Mouse (Mus musculus) forebrain, embryonic 16.5 days (tissue): Measurements from ENCODE around the gene Tmem53. TPM values are rescaled to one million over a fixed set of nuclear protein-coding genes. Genes with fewer than 3 reads are reported as not detected.
A peak's percentile ranks its signal among the peaks of the same experiment; 100 is the strongest.

ENCODE experiments used
- ATAC-seq: fragments of 200-750 bp; cut with Nextera tagmentation; 2 replicates; pipeline ENCODE4 v1.8.0; 2017; ENCODE audit warnings: mild to moderate bottlenecking, moderate library complexity
- H3K27ac ChIP-seq: fragments of 300-500 bp; sonication (generic); 2 replicates; pipeline ENCODE4 v1.5.1; 2014; ENCODE audit warnings: low read length, control low read depth
- H3K27me3 ChIP-seq: fragments of 300-500 bp; sonication (generic); replicated peaks from 2 replicates; pipeline ENCODE4 v1.6.1; 2014; ENCODE audit warnings: low read length; ENCODE audit not compliant: control insufficient read depth, insufficient read depth
- H3K36me3 ChIP-seq: fragments of 300-500 bp; sonication (generic); 2 replicates; pipeline ENCODE4 v1.6.1; 2014; ENCODE audit not compliant: control insufficient read depth, insufficient read depth
- H3K4me1 ChIP-seq: fragments of 300-500 bp; sonication (generic); replicated peaks from 2 replicates; pipeline ENCODE4 v1.6.1; 2014; ENCODE audit warnings: low read length; ENCODE audit not compliant: control insufficient read depth, insufficient read depth
- H3K4me2 ChIP-seq: fragments of 300-500 bp; sonication (generic); 2 replicates; pipeline ENCODE4 v1.6.1; 2014; ENCODE audit warnings: mild to moderate bottlenecking, low read length, control low read depth
- H3K4me3 ChIP-seq: fragments of 300-500 bp; sonication (generic); replicated peaks from 2 replicates; pipeline ENCODE4 v1.5.1; 2014; ENCODE audit warnings: mild to moderate bottlenecking, low read length, control low read depth
- H3K9ac ChIP-seq: fragments of 300-500 bp; sonication (generic); replicated peaks from 2 replicates; pipeline ENCODE4 v1.6.1; 2014; ENCODE audit warnings: low read depth, low read length, control low read depth
- H3K9me3 ChIP-seq: fragments of 300-500 bp; sonication (generic); 2 replicates; pipeline ENCODE4 v1.6.1; 2016; ENCODE audit warnings: low read length; ENCODE audit not compliant: control insufficient read depth
- WGBS: fragments of 180-500 bp; shearing (Covaris S2); extraction: QIAGEN DNeasy Blood & Tissue Kit; methylation state at CpG from one replicate; pipeline ENCODE4 v1.1.7; 2014; 5-methylcytosine and 5-hydroxymethylcytosine counted together
- polyA plus RNA-seq: library from polyadenylated mRNA; unstranded; fragments of >200 nt; fragmentation: Nextera tagmentation; extraction: Ambion mirVana; gene quantifications from 2 replicates; pipeline ENCODE4 v1.2.1, GENCODE M21; 2015

Tmem53 gene
- polyA plus RNA-seq, 1 experiment from 2014 or later, result 5.3 TPM

GRCm38 (mm10) chr4:117276281-117276711 is 24.5 kb downstream of the Tmem53 start:
- Histone ChIP-seq H3K27me3 (no peaks in the 10 kb centered on the region), H3K9me3 (peaks cover 10% of the 10 kb centered on the region; the same call in 1 of the 2 replicates), H3K36me3 (peaks cover 41% of the 10 kb centered on the region), H3K4me1 (peaks cover 10% of the 10 kb centered on the region), H3K4me3 (no peak overlapping the region), H3K27ac (no peak overlapping the region), H3K9ac (no peak overlapping the region), H3K4me2 (no peak overlapping the region)
- WGBS, result 96% methylated on average over 17 of the region's 17 CpGs
- ATAC-seq, result no peak

GRCm38 (mm10) chr4:117277021-117277420 is 25.3 kb downstream of the Tmem53 start:
- H3K4me1 ChIP-seq, result peaks cover 13% of the 10 kb centered on the region
- H3K4me3 ChIP-seq, result no peak overlapping the region
- H3K36me3 ChIP-seq, result peaks cover 38% of the 10 kb centered on the region
- no peak for ATAC-seq
- H3K4me2 ChIP-seq, result no peak overlapping the region
- WGBS, result 92% methylated on average over 13 of the region's 13 CpGs
- no peaks in the 10 kb centered on the region for H3K27me3 ChIP-seq
- H3K9ac ChIP-seq, result no peak overlapping the region
- no peak overlapping the region for H3K27ac ChIP-seq
- H3K9me3 ChIP-seq, result peaks cover 10% of the 10 kb centered on the region; the same call in 1 of the 2 replicates

GRCm38 (mm10) chr4:117277687-117278086 is 25.9 kb downstream of the Tmem53 start:
- no peak overlapping the region for H3K4me2 ChIP-seq
- no peaks in the 10 kb centered on the region for H3K27me3 ChIP-seq
- H3K9me3 ChIP-seq, result peaks cover 10% of the 10 kb centered on the region; the same call in 1 of the 2 replicates
- H3K27ac ChIP-seq, result no peak overlapping the region
- peaks cover 37% of the 10 kb centered on the region for H3K36me3 ChIP-seq
- H3K4me1 ChIP-seq, result peaks cover 13% of the 10 kb centered on the region
- ATAC-seq, result no peak
- no peak overlapping the region for H3K4me3 ChIP-seq
- WGBS, result 96% methylated on average over 7 of the region's 7 CpGs
- no peak overlapping the region for H3K9ac ChIP-seq

GRCm38 (mm10) chr4:117278381-117279252 is 26.9 kb downstream of the Tmem53 start:
- Histone ChIP-seq H3K4me3 (no peak overlapping the region), H3K27me3 (no peaks in the 10 kb centered on the region), H3K9me3 (peaks cover 10% of the 10 kb centered on the region; the same call in 1 of the 2 replicates), H3K27ac (no peak overlapping the region), H3K36me3 (peaks cover 33% of the 10 kb centered on the region), H3K9ac (no peak overlapping the region), H3K4me2 (no peak overlapping the region), H3K4me1 (peaks cover 19% of the 10 kb centered on the region)
- ATAC-seq, result no peak
- WGBS, result 82% methylated on average over 10 of the region's 10 CpGs

- no peak overlapping the region for H3K4me3 ChIP-seq
- ATAC-seq, result no peak
- no peaks in the 10 kb centered on the region for H3K27me3 ChIP-seq
- H3K4me2 ChIP-seq, result no peak overlapping the region
- peaks cover 25% of the 10 kb centered on the region for H3K4me1 ChIP-seq
- H3K36me3 ChIP-seq, result peaks cover 29% of the 10 kb centered on the region
- peaks cover 5% of the 10 kb centered on the region; the same call in 1 of the 2 replicates for H3K9me3 ChIP-seq
- H3K27ac ChIP-seq, result no peak overlapping the region
- WGBS, result 84% methylated on average over 2 of the region's 2 CpGs
- no peak overlapping the region for H3K9ac ChIP-seq
These were observed 27.5 kb downstream of the Tmem53 start for GRCm38 (mm10) chr4:117279253-117279642.

GRCm38 (mm10) chr4:117280397-117280930 is 28.7 kb downstream of the Tmem53 start:
- peaks cover 19% of the 10 kb centered on the region for H3K36me3 ChIP-seq
- WGBS, result 81% methylated on average over 8 of the region's 8 CpGs
- H3K27ac ChIP-seq, result peak overlapping the region; percentile 26; the same call in 1 of the 2 replicates
- no peak overlapping the region for H3K9ac ChIP-seq
- no peak overlapping the region for H3K4me2 ChIP-seq
- H3K27me3 ChIP-seq, result no peaks in the 10 kb centered on the region
- no peaks in the 10 kb centered on the region for H3K9me3 ChIP-seq
- H3K4me1 ChIP-seq, result peaks cover 25% of the 10 kb centered on the region
- H3K4me3 ChIP-seq, result no peak overlapping the region
- no peak for ATAC-seq

- Histone ChIP-seq H3K9me3 (no peaks in the 10 kb centered on the region), H3K4me2 (no peak overlapping the region), H3K36me3 (peaks cover 11% of the 10 kb centered on the region), H3K4me3 (no peak overlapping the region), H3K9ac (no peak overlapping the region), H3K4me1 (peaks cover 25% of the 10 kb centered on the region), H3K27ac (peak overlapping the region; percentile 26; the same call in 1 of the 2 replicates), H3K27me3 (no peaks in the 10 kb centered on the region)
- ATAC-seq, result no peak
- WGBS, result 68% methylated on average over 19 of the region's 19 CpGs
These were observed 29.5 kb downstream of the Tmem53 start for GRCm38 (mm10) chr4:117281090-117281845.

GRCm38 (mm10) chr4:117283271-117284191 is 31.8 kb downstream of the Tmem53 start:
- Histone ChIP-seq H3K4me2 (no peak overlapping the region), H3K27me3 (no peaks in the 10 kb centered on the region), H3K4me1 (peaks cover 37% of the 10 kb centered on the region), H3K9me3 (no peaks in the 10 kb centered on the region), H3K36me3 (peaks cover 10% of the 10 kb centered on the region; the same call in 1 of the 2 replicates), H3K4me3 (no peak overlapping the region), H3K27ac (no peak overlapping the region; the same call in 1 of the 2 replicates), H3K9ac (peak overlapping the region; percentile 22; the same call in 1 of the 2 replicates)
- WGBS, result 10% methylated on average over 22 of the region's 22 CpGs
- no peak for ATAC-seq
